Mouse (Mus musculus) hematopoietic multipotent progenitor cell, adult 10-12 weeks (in vitro differentiated cells): Measurements from ENCODE around the gene Esam. TPM values are rescaled to one million over a fixed set of nuclear protein-coding genes. Genes with fewer than 3 reads are reported as not detected.

Experiments used
- polyA plus RNA-seq: library from polyadenylated mRNA; stranded (reverse); fragments of >175 nt; gene quantifications from 2 replicates; pipeline ENCODE4 v1.2.3, GENCODE M21; 2012; ENCODE audit warnings: low replicate concordance

The Esam gene
- polyA plus RNA-seq, result 1.2 and 2.2 TPM in 2 replicates

GRCm38 (mm10) chr9:37527396-37528224 is at the start of gene Esam:
Esam (plus strand) TSS chr9:37528078.

GRCm38 (mm10) chr9:37488611-37489396 is 39.1 kb upstream of the Esam start, which contains the start of gene Msantd2:
Msantd2 (plus strand) TSS chr9:37489319.

GRCm38 (mm10) chr9:37539170-37540025 is 11.5 kb downstream of the Esam start, which contains the start of gene Vsig2:
Vsig2 (plus strand) TSS chr9:37539255.

DNA sequence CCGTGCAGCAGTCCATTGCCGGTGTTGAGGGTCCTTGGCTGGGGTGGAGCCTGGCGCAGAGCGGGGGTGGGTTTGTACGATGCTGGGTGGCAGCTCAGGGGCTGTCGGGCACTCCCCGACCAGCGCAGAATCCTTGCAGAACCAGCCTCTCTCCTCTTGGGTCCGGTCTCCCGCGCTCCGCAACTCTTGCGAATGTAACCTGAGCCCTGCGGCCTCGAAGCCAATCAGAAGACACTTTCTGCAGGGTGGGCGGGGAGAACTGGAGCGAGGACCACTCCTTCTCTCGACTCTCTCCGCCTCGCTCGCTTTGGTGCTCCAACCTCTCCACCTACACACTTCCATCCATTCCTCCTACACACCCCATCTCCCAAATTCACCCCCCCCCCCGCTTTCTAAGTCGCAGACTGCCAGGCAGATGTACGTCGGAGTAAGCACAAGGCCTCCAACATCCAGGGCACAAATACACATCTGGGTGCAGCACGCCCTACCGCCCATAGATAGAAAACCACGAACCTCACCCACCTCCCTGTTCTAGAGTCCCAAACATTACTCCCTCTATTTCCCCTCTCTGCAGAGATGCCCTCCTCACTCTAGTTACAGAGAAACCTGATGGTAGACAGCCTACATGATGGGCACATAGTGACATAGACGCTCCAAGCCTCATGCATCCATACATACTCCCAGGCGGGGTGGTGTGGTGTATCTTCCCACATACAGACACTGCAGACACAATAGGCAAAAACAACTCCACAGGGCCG is 24.8 kb downstream of the Esam start, which contains the start of gene Nrgn:
Gene Nrgn, minus strand, starts transcription at position 369 of the 758 bp plus-strand sequence.

DNA sequence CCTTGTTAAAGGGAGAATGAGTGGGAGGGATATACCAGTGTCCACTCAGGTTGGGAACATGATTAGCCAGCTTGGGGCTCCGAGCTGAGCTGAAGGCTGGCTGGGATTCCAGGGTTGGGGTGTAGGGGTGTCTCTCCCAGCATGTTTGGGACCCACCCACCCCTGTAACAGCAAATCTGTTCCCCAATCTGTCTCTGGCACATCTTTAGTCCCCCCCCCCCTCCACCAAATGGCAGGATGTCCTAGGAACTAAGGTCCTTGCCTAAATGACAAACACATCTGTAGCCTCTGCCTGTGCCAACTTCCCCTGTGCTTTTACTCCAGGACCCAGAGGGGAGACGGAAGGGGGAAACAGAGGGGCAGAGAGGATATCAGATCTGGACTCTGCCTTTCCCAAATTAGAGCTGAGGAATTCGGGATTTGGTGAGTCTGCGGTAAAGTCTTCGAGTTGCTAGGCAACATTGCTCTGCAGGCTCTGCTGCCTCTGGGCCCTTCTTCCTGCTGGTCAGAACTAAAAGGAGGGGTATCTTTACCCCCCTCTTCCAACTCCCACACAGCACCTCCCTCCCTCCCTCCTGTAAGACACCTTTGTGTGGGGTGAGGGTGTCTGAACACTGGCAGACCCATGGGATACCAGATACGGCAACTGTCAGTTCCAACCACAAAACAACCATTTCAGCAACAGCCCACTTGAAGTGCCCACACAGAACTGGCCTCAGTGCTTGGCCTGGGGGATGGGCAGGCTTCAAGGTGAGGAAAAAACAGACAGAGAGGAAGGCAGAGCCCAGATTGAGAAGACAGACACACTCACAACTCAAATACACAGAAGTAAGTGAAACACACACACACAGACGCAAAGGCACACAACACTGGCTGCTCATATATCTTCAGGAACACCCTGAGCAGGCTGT is 27.2 kb downstream of the Esam start, which contains the start of gene Siae:
Gene Siae, plus strand, starts transcription at position 861 of the 911 bp plus-strand sequence.

Other genes with a start within 250 kb of the Esam start
- gene Ccdc15, start 179.6 kb upstream of the Esam start, polyA plus RNA-seq, result 9.7 and 21.2 TPM in 2 replicates
- not detected in 2 replicates for gene Hepacam, start 160.7 kb upstream of the Esam start, polyA plus RNA-seq
- 1.1 and 2.0 TPM in 2 replicates for gene Robo4, start 126.2 kb upstream of the Esam start, polyA plus RNA-seq
- gene Robo3, start 94.8 kb upstream of the Esam start, polyA plus RNA-seq, result 0.21 and 0.71 TPM in 2 replicates
- 15.5 and 39.2 TPM in 2 replicates for gene Msantd2, start 38.8 kb upstream of the Esam start, polyA plus RNA-seq
- not detected in 2 replicates for gene Vsig2, start 11.2 kb downstream of the Esam start, polyA plus RNA-seq
- gene Nrgn, start 24.8 kb downstream of the Esam start, polyA plus RNA-seq, result 101 and 116 TPM in 2 replicates
- gene Siae, start 27.6 kb downstream of the Esam start, polyA plus RNA-seq, result 0.35 and 1.1 TPM in 2 replicates
- gene Spa17, start 85.6 kb downstream of the Esam start, polyA plus RNA-seq, result 0.77 TPM in 1 of 2 replicates, not detected in the other
- gene Tbrg1, start 129.2 kb downstream of the Esam start, polyA plus RNA-seq, result 29.6 and 34.1 TPM in 2 replicates
- not detected in 2 replicates for gene Panx3, start 141.2 kb downstream of the Esam start, polyA plus RNA-seq
- gene Olfr160, start 188.2 kb downstream of the Esam start, polyA plus RNA-seq, result not detected in 2 replicates
- not detected in 2 replicates for gene Olfr874, start 217.0 kb downstream of the Esam start, polyA plus RNA-seq
- gene Olfr875, start 243.8 kb downstream of the Esam start, polyA plus RNA-seq, result not detected in 2 replicates